Mouse (Mus musculus): ENCODE measurements around the gene Slc4a5.

Gene Slc4a5

DNA sequence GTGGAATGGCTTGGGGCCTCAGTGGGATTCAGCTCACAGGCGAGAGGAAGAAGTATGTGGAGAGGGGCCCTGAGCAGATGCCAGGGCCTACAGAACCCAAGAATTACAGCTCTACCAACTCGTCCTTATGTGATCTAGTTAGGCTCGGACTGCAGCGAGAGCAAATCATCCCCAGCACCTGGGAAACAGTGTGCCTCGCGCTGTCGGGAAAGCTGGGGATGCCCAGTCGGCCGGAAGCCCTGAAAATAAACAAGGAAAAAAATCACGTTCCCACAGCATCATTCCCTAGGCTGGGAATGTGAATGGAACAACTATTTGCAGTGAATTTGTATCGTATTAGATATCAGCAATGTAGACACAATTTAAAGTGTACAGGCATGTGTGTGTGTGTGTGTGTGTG is 13.3 kb upstream of the Slc4a5 start:
- POLR2A ChIA-PET, result interaction anchor here in 1 of 4 experiments (0.8 kb wide), 1 partner anchor 9 kb away, joined by 3 read pairs; no protein-coding TSS in a partner anchor
- CTCF ChIA-PET, result interaction anchor here in 2 of 4 experiments (0.7 to 1.5 kb wide), 3 partner anchors 9 to 1171 kb away, joined by 3 to 5 read pairs (median 4); no protein-coding TSS in a partner anchor

DNA sequence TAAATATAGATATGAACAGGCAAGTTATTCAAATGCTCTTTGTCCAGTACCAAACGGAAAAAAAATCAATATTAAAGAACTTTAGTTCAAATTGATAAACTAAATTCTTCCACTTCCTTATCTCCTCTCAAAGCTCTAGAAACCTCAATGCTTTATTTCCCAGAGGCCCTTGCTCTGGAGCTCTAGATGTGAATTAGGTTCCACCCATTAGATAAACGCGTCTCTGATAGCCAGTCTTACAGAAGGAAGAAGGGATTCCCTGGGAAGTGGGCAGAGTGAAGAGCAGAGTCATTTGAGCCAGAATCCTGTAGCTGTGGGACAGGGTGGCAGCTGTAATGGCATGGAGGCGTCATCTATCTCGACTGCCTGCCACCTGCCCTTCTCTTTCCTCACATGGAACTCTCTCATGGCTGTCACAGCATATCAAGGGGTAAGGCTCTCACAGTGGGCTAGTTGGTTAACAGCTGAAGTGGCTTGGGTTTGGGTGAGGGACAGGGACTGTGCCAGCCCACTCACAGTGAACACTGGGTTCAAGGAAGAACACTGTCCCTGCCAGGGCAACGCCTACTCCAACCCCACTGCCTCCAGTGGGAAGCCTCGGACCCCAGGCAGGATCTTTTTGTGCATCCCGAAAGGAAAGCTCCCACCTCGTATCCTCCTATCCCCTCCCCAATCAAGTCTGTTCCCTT is 12.1 kb upstream of the Slc4a5 start:
- POLR2A ChIA-PET, result interaction anchor here in 2 of 4 experiments (0.6 to 1.6 kb wide), 3 partner anchors 15 to 61 kb away, joined by 3 to 4 read pairs (median 3); no protein-coding TSS in a partner anchor

DNA sequence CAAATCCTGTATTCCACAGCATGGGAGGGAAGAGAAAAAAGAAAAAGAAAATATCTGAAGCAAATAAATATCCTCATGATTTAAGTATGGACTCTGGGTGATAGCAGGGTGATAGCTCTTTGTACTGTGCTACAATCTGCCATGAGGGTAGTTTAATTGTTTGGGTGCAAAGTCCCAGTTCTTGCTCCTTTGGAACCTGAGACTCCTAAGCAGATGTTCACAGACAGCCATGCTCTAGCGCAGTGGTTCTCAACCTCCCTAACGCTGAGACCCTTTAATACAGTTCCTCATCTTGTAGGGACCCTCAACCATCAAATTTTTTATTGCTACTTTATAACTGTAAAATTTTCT is 11.6 kb upstream of the Slc4a5 start:
- CTCF ChIA-PET, result no interaction called here
- POLR2A ChIA-PET, result interaction anchor here in 2 of 4 experiments (0.6 to 1.6 kb wide), 3 partner anchors 16 to 60 kb away, joined by 3 to 4 read pairs (median 3); no protein-coding TSS in a partner anchor

More for the DNA sequence above, 12.1 kb upstream of the Slc4a5 start:
- CTCF ChIA-PET, result interaction anchor here in 1 of 4 experiments (1.3 kb wide), 1 partner anchor 69 kb away, joined by 3 read pairs; no protein-coding TSS in a partner anchor

DNA sequence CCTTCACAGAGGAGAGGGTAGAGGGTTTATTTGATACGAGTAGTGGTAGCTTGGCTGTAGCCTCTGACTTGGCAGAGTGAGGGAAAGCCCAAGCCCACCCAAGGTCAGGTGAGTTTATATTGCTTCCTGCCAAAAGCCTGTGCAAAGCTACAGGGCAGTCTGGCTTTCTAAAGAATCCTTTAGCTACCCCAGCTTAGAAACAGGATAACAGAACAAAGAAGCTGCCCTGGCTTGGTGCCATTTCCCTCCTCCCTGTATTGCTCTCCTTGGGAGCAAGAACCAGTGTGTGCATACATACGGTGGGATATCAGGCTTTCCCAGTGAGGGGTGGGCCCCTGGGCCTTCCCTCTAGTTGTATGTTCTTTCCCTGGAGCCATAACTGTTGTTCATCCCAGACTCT is 9.1 kb upstream of the Slc4a5 start:
- POLR2A ChIA-PET, result interaction anchor here in 1 of 4 experiments (1.2 kb wide), 1 partner anchor 55 kb away, joined by 3 read pairs; no protein-coding TSS in a partner anchor
- CTCF ChIA-PET, result no interaction called here

DNA sequence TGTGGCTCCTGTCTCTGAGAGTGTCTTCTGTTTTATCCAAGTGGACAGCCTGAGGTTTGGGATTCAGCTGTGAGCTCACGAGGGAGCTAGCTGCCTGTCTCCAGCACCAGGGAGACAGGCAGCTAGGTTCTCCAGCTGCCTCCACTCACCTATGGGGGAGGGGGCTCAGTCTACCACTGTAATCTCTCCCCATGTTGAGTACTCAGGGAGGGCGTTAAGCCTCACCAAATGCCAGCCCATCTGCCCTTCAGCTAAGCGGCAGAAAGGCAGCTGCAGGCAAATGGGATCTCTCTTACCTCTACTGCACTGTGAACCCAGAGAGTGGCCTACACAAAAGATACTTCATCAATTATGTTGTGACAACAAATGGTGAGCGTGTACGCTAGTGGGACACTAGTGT is 8.1 kb upstream of the Slc4a5 start:
- CTCF ChIA-PET, result interaction anchor here in 2 of 4 experiments (2.1 to 4.5 kb wide), 2 partner anchors 53 to 54 kb away, joined by 7 to 74 read pairs; no protein-coding TSS in a partner anchor
- POLR2A ChIA-PET, result interaction anchor here in 1 of 4 experiments (0.7 to 1.5 kb wide), 3 partner anchors 9 to 35 kb away, joined by 3 to 4 read pairs (median 3); partner anchors contain the start of gene Slc4a5

DNA sequence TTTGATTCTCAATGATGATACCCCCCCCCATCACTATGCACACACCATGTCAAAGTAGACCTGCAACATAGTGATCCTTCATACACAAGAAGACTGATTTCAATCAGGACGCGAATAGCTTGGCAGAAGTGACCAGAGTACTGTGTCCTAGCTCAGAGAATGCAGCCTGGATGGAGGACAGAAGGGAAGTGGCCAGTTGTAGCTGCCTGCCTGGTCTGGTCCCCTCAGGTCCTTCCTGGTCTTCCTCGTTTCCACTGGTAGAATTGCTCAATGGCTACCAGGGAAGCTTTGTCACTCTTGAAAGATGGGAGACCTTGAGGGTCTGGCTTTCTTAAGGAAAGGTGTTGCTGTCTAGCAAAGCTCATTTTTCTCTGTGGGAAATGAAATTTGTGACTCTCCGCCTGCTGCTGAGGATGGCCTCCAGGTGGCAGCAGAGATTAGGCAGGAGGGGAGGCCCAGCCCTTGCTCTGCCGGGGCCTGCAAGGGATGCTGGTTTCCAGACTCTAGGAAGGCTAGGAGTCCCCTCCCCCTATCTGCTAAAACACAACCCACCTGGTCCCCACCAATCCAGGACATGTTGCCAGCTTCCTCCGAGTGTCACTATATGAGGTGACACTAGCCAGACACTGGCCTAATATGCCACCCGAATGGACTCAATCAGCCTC is 4.5 kb upstream of the Slc4a5 start:
- CTCF ChIA-PET, result interaction anchor here (0.5 to 4.5 kb wide), 104 partner anchors 9 to 736 kb away, joined by 3 to 74 read pairs (median 4); partner anchors contain the start of genes 1700003E16Rik (in 1 of the 4), Ccdc142 (in 1 of the 4), Dctn1 (in 1 of the 4) and Dok1 (in 1 of the 4)
- POLR2A ChIA-PET, result interaction anchor here in 3 of 4 experiments (0.6 to 1.3 kb wide), 14 partner anchors 12 to 111 kb away, joined by 3 to 4 read pairs (median 3); partner anchors contain the start of genes Mob1a (in 1 of the 3) and Mthfd2 (in 1 of the 3)

DNA sequence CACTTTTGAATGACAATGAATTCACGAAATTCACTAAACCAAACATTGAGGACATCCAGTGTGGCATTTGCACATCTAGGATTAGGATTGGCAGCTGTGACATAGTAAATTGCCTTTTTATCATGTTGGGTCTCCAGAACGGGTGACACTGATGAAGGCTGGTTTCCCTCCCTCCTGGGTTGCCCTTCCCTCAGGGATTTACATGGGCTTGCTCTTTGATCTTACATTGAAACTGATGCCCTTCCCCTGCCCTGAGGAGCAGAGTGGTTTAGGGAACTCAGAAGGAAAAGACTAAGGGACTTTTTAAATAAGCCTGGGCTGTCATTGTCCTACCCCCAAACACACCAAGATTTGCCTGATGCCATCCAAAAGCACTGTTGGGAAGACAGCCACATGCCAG is 11.9 kb downstream of the Slc4a5 start:
- POLR2A ChIA-PET, result interaction anchor here in 1 of 4 experiments (1.0 to 1.3 kb wide), 4 partner anchors 16 to 110 kb away, joined by 3 to 5 read pairs (median 4); partner anchors contain the start of gene Wbp1
- CTCF ChIA-PET, result interaction anchor here in 2 of 4 experiments (1.1 to 2.1 kb wide), 4 partner anchors 16 to 69 kb away, joined by 3 to 5 read pairs (median 4); no protein-coding TSS in a partner anchor

DNA sequence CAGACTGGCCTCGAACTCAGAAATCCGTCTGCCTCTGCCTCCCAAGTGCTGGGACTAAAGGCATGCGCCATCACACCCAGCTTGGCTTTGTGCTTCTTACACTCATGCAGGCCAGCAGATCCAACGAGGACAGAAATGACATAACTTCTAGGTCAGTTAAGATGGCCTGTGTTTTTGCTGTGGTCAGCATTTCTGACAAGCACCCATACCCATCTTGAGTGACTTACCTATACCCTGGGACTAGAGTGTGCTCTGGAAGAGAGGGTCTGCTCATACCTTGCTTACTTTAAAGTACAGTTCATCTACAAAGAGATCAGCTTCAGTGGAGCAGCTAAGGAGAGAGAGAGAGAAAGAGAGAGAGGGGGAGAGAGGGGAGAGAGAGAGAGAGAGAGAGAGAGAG is 13.7 kb downstream of the Slc4a5 start:
- ChIA-PET POLR2A (interaction anchor here in 3 of 4 experiments (0.6 to 1.7 kb wide), 4 partner anchors 11 to 155 kb away, joined by 3 to 9 read pairs (median 4); partner anchors contain the start of gene Pcgf1 (in 1 of the 3)), CTCF (interaction anchor here in 2 of 4 experiments (0.6 to 1.9 kb wide), 5 partner anchors 10 to 68 kb away, joined by 3 to 10 read pairs (median 4); partner anchors contain the start of gene Dctn1 (in 1 of the 2))

DNA sequence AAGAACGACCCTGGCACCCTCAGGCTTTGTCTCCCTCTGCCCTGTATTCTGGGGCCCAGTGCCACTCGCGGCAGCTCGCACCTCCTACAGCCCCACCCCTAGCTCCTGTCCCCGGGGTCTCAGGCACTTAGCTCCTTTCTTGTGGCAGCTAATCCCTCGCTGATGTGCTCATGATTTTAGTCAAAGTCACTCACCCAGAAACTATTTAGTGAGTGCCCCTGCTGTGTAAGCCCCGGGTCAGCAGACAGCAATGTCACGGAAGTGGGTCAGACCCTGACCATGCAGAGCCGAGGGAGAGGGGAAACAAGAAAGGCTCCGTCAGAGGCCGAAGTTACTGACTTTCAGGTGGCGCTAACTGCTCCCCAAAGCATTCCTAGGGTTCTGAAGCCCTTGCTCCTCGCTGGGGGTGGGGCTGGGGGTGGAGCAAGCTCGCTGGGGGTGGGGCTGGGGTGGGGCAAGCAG is 14.7 kb downstream of the Slc4a5 start:
- ChIA-PET CTCF (interaction anchor here in 2 of 4 experiments (0.6 to 1.9 kb wide), 5 partner anchors 19 to 69 kb away, joined by 3 to 10 read pairs (median 4); partner anchors contain the start of gene Dctn1 (in 1 of the 2)), POLR2A (interaction anchor here in 1 of 4 experiments (0.7 to 1.1 kb wide), 5 partner anchors 31 to 113 kb away, joined by 3 to 4 read pairs (median 3); partner anchors contain the start of gene Wbp1)

DNA sequence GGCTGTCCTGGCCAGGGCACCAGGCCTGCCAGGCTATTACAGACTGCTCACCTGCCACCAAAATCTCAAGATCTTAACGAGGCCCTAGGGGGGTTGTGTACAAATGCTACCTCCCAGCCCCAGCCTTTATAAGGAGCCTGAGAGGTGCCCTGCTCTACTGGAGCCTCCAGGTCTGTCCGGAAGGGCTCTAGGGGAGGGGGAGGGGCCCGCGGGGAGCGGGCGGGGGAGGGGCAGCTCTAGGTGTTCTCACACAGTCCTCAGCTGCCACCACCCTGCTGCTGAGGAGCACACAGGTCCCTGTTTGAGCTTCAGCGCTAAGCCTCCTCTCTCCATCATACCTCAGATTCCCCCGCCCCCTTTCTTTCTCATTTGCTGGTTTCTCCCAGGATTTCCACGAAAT is 17.5 kb downstream of the Slc4a5 start:
- CTCF ChIA-PET, result interaction anchor here in 1 of 4 experiments (1.5 kb wide), 1 partner anchor 42 kb away, joined by 3 read pairs; no protein-coding TSS in a partner anchor
- POLR2A ChIA-PET, result interaction anchor here in 2 of 4 experiments (0.5 to 1.3 kb wide), 4 partner anchors 22 to 480 kb away, joined by 3 to 4 read pairs (median 3); no protein-coding TSS in a partner anchor

DNA sequence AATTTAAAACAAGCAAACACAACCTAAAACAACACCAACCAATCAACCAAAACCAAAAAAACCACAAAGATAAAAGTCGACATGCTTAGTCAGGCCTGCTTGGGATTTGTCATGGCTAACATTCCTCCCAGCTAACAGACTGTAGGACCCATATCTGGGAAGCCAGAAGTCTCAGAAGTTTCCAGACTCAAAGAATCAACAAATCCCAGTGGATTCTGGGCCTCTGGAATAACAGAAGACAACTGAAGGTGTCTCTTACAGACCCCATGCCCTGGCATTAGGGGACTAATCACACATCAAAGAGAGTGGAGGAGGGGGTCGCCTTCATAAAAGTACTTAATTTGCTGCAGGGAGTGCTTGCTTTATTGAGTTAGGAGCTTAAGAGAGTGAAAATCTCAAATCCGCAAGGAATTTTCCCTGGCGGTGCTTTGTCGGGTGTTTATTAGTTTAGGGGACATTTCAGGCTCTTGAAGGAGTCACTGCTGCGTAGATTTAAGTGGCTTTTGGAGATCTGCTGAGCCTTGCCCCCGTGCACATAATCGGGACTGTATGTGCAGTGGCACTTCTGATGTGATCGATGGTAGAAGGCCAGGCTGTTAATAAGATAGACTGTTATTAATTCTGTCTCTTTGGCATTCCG is 24.9 kb downstream of the Slc4a5 start:
- CTCF ChIA-PET, result no interaction called here
- POLR2A ChIA-PET, result interaction anchor here in 1 of 4 experiments (0.5 to 1.1 kb wide), 3 partner anchors 9 to 73 kb away, joined by 3 read pairs; no protein-coding TSS in a partner anchor

DNA sequence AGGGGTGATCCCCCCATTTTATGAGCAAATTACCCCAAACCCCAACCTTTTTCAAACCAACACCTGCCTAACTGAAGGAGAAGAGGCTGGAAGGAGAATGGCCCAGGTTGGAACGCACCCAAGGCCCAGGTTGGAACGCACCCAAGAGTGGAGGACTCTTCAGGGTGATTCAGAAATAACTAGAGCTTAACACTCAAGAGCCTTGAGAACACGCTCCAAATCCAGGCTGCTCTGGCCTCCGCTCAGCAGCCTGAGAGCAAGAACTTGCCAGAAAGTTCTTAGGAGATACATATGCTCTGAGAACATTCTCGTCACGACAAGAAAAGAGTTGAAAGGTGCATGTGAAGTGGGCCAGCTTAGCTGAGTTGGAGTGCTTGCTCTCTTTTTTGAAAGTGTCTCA is 25.5 kb downstream of the Slc4a5 start:
- ChIA-PET CTCF (no interaction called here), POLR2A (interaction anchor here in 1 of 4 experiments (0.5 to 1.1 kb wide), 3 partner anchors 10 to 72 kb away, joined by 3 read pairs; no protein-coding TSS in a partner anchor)

DNA sequence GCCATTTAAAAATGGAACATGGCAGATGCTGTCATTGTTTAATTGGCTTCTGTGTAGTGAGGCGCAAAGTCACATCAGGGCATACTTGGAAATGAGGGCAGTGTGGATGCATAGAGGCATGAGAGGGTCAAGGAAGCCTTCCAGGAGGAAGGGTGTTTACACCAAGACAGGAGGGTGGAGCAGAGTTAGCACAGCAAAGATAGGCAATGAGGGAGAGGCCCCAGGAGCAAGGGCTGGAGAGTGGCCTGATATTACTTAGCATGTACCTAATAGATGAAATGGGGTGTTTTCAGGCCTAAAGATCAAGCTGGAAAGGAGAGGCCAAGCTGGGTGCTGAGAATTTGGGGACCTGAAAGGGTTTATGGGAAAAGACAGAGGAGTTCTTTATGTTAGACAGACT is 26.4 kb downstream of the Slc4a5 start:
- POLR2A ChIA-PET, result interaction anchor here in 1 of 4 experiments (0.6 to 1.6 kb wide), 3 partner anchors 14 to 110 kb away, joined by 3 to 6 read pairs (median 5); no protein-coding TSS in a partner anchor
- CTCF ChIA-PET, result interaction anchor here in 2 of 4 experiments (1.2 kb wide), 2 partner anchors 19 to 20 kb away, joined by 4 read pairs; no protein-coding TSS in a partner anchor

DNA sequence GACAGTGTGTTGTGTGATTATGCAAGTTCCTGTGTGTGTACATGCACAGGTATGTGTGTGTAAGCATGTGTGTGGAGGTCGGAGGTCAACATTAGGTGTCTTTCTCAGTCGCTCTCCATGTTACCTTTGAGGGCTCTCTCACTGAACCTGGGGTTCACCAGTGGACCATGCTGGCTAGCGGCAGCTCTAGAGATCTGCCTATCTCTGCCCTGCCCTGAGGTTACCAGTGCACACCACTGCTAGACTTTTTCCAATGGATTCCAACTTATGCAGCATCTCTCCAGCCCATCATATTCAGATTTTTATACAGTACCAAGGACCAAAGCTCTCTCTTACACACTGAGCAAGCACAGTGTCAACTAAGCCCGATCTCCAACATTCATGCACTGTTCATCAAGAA is 27.1 kb downstream of the Slc4a5 start:
- ChIA-PET CTCF (interaction anchor here in 2 of 4 experiments (1.2 kb wide), 2 partner anchors 18 to 20 kb away, joined by 4 read pairs; no protein-coding TSS in a partner anchor), POLR2A (interaction anchor here in 1 of 4 experiments (0.5 to 1.6 kb wide), 2 partner anchors 17 to 35 kb away, joined by 3 to 5 read pairs; no protein-coding TSS in a partner anchor)

DNA sequence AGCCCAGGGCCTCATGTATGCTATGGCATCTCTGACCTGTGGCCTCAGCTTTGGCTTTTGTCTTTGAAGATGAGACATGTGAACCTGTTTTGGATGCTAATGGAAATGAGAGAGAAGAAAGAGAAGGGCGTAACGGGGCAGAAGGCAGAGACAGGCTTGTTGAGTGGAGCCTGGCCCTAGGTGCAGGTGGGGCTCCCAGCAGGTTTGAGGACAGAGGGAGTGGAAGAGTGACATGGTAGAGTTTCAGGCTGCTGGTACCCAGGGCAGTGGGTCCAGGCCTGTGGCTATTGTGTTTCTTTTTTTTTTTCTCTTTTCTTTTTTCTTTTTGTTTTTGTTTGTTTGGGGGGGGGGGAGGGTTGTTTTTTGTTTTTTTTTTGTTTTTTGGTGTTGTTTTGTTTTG is 27.5 kb downstream of the Slc4a5 start:
- POLR2A ChIA-PET, result interaction anchor here in 1 of 4 experiments (1.6 kb wide), 1 partner anchor 17 kb away, joined by 5 read pairs; no protein-coding TSS in a partner anchor
- CTCF ChIA-PET, result interaction anchor here in 2 of 4 experiments (1.2 kb wide), 2 partner anchors 18 to 19 kb away, joined by 4 read pairs; no protein-coding TSS in a partner anchor

DNA sequence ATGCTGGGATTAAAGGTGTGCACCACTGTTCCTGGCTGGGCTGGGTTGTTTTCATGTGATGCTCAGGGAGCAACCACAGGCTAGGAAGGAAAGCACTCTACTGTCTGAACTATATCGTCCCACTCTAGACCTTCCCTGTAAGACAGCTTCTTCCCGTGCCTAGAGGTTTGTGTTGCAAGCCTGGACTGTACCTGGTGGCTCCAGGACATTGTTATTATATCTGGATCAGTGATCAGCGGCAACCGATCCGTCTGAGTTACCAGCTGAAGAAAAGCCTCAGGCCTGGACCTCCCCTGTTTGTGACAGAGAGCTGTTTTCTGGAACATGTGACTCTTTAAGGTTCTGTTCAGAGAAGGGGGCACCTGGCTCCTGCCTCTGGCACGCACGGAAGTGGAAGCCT is 34.6 kb downstream of the Slc4a5 start:
- CTCF ChIA-PET, result interaction anchor here (0.6 to 5.1 kb wide), 9 partner anchors 9 to 214 kb away, joined by 3 to 30 read pairs (median 4); partner anchors contain the start of gene Dctn1 (in 1 of the 4)
- POLR2A ChIA-PET, result interaction anchor here in 1 of 4 experiments (0.7 to 1.5 kb wide), 3 partner anchors 14 to 63 kb away, joined by 3 to 4 read pairs (median 3); no protein-coding TSS in a partner anchor

DNA sequence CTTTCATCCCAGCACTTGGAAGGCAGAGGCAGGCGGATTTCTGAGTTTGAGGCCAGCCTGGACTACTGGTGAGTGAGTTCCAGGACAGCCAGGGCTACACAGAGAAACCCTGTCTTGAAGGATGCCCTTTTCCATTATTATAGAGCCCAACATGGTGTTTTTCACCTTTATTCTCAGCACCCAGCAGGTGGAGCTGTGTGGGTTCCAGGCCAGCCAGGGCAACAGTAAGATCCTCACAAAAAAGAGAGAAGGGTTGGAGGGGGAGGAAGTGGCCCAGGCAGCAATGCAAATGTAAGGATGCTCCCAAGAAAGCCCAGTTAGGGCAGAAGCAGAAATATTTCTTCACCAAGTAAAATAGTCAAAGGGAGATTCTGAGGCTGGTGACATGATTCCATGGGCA is 44.9 kb downstream of the Slc4a5 start:
- POLR2A ChIA-PET, result interaction anchor here in 3 of 4 experiments (0.7 to 3.8 kb wide), 13 partner anchors 13 to 163 kb away, joined by 3 to 16 read pairs (median 4); partner anchors contain the start of genes Ccdc142 (in 1 of the 3), Gm42688 (in 1 of the 3) and Wbp1 (in 1 of the 3)
- CTCF ChIA-PET, result interaction anchor here (0.5 to 3.8 kb wide), 72 partner anchors 8 to 1175 kb away, joined by 3 to 76 read pairs (median 5); partner anchors contain the start of genes Ccdc142 (in 3 of the 4), Dctn1 (in 3 of the 4), Gm42688 (in 3 of the 4) and 1700003E16Rik (in 1 of the 4)

Measured in embryonic stem cell, embryonic (primary cell).